Mouse (Mus musculus) heart, postnatal 0 days (tissue): Measurements from ENCODE around the gene Hes5. TPM values are rescaled to one million over a fixed set of nuclear protein-coding genes. Genes with fewer than 3 reads are reported as not detected.

ENCODE experiments used
- ATAC-seq: fragments of 200-750 bp; cut with Nextera tagmentation; 2 replicates; pipeline ENCODE4 v1.8.0; 2017; ENCODE audit warnings: low read depth, moderate number of reproducible peaks, moderate library complexity; ENCODE audit not compliant: insufficient read depth
- DNase-seq: peaks from one replicate; pipeline ENCODE4 v3.0.0-alpha.2; 2016; ENCODE audit warnings: low spot score
- H3K27ac ChIP-seq: fragments of 300-500 bp; sonication (generic); 2 replicates; pipeline ENCODE4 v1.5.1; 2014; ENCODE audit warnings: low read depth, mild to moderate bottlenecking
- H3K27me3 ChIP-seq: fragments of 300-500 bp; sonication (generic); 2 replicates; pipeline ENCODE4 v1.6.1; 2014; ENCODE audit warnings: low read length, mixed read lengths; ENCODE audit not compliant: control insufficient read depth, insufficient read depth
- H3K36me3 ChIP-seq: fragments of 300-500 bp; sonication (generic); replicated peaks from 2 replicates; pipeline ENCODE4 v1.6.1; 2014; ENCODE audit warnings: low read length, mixed read lengths; ENCODE audit not compliant: control insufficient read depth, insufficient read depth
- H3K4me1 ChIP-seq: fragments of 300-500 bp; sonication (generic); 2 replicates; pipeline ENCODE4 v1.6.1; 2014; ENCODE audit warnings: antibody characterized with exemption; ENCODE audit not compliant: control insufficient read depth, insufficient read depth
- H3K4me2 ChIP-seq: fragments of 300-500 bp; sonication (generic); 2 replicates; pipeline ENCODE4 v1.6.1; 2014; ENCODE audit warnings: low read depth, mild to moderate bottlenecking, low read length, moderate library complexity
- H3K4me3 ChIP-seq: fragments of 300-500 bp; sonication (generic); 2 replicates; pipeline ENCODE4 v1.5.1; 2014; ENCODE audit warnings: low read depth, low read length
- H3K9ac ChIP-seq: fragments of 300-500 bp; sonication (generic); replicated peaks from 2 replicates; pipeline ENCODE4 v1.6.1; 2014; ENCODE audit warnings: low read depth, low read length, mixed read lengths
- H3K9me3 ChIP-seq: fragments of 300-500 bp; sonication (generic); replicated peaks from 2 replicates; pipeline ENCODE4 v1.6.1; 2016; ENCODE audit warnings: low read length; ENCODE audit not compliant: control insufficient read depth
- CTCF ChIP-seq: IDR thresholded peaks from 2 replicates; pipeline ENCODE4 v1.5.1; 2016; ENCODE audit warnings: antibody characterized with exemption, control low read depth, low read depth
- EP300 ChIP-seq: IDR thresholded peaks from 2 replicates; pipeline ENCODE4 v1.6.1; 2016; ENCODE audit warnings: antibody characterized with exemption, low read depth
- WGBS: fragments of 180-500 bp; shearing (Covaris S2); extraction: QIAGEN DNeasy Blood & Tissue Kit; methylation state at CpG from one replicate; pipeline ENCODE4 v1.1.7; 2014; 5-methylcytosine and 5-hydroxymethylcytosine counted together
- polyA plus RNA-seq: library from polyadenylated mRNA; unstranded; fragments of >200 nt; fragmentation: Nextera tagmentation; extraction: Ambion mirVana; gene quantifications from 2 replicates; pipeline ENCODE4 v1.2.1, GENCODE M21; 2015
- total RNA-seq: library from RNA; depleted of rRNA; stranded (reverse); fragments of >200 nt; gene quantifications from 2 replicates; pipeline ENCODE4 v1.2.3, GENCODE M21; 2014; ENCODE audit warnings: low replicate concordance

The Hes5 gene
- total and polyA plus RNA-seq, 2 experiments from 2014 or later, result not detected

DNA sequence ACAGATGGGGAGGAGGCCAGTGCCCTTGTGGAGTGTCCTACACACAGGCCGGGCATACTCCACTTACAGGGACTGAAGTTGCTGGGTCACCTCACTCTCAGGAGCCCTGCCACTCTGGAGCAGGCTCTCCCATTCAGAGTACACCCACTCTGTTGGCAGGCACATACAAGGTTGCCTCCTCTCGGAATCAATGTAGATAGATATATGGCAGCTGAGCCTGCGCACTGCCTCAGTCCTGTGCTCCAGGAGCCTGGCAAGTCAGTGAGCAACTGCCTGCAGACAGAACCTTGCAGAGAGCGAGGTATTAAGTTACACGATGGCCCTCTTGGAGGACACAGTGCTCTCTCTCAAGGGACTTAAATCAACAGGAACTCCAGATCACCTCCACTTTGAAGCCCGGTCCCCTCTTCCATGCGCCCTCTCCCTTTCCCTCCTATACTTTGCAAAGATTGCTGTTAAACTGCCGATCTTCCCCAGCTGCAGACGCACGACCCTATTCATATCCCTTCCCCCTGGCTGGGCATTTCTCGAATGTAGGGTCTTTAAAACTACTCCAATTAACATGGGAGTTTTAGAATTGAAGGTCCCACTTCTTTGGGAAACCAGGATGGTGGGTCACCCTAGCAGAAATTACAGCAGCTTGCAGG, 2.6 kb downstream of the Hes5 start:
- ATAC-seq, result no peak
- Histone ChIP-seq H3K27ac (no peak overlapping the region), H3K36me3 (no peaks in the 10 kb centered on the region), H3K27me3 (peaks cover 47% of the 10 kb centered on the region), H3K4me3 (peak overlapping the region; percentile 85), H3K4me2 (peak overlapping the region; percentile 93), H3K9ac (no peak overlapping the region), H3K4me1 (peaks cover 23% of the 10 kb centered on the region), H3K9me3 (no peaks in the 10 kb centered on the region)
- TF ChIP-seq EP300 (no peak), CTCF (no peak)
- no peak for DNase-seq
- WGBS, result 52% methylated on average over 11 of the region's 11 CpGs

- DNase-seq (peak; percentile 93), ATAC-seq (peak; percentile 95)
- no peaks in the 10 kb centered on the region for H3K9me3 ChIP-seq
- TF ChIP-seq EP300 (peak; percentile 71; the same call in 1 of the 2 replicates), CTCF (no peak)
- peaks cover 40% of the 10 kb centered on the region for H3K27me3 ChIP-seq
- H3K4me3 ChIP-seq, result peak within 1 kb of the TSS; percentile 85
- WGBS, result under 1% methylated on average over 62 of the region's 66 CpGs
- H3K9ac ChIP-seq, result peak within 1 kb of the TSS; percentile 55
- H3K36me3 ChIP-seq, result peaks cover 2% of the 10 kb centered on the region; the same call in 1 of the 2 replicates
- peak within 1 kb of the TSS; percentile 93 for H3K4me2 ChIP-seq
- H3K4me1 ChIP-seq, result peaks cover 23% of the 10 kb centered on the region
- H3K27ac ChIP-seq, result peak within 1 kb of the TSS; percentile 81
These were observed 3.3 kb downstream of the Hes5 start, which contains the start of gene Pank4 for GRCm38 (mm10) chr4:154963901-154964580. Gene Pank4 (plus strand): TSS chr4:154964123.

DNA sequence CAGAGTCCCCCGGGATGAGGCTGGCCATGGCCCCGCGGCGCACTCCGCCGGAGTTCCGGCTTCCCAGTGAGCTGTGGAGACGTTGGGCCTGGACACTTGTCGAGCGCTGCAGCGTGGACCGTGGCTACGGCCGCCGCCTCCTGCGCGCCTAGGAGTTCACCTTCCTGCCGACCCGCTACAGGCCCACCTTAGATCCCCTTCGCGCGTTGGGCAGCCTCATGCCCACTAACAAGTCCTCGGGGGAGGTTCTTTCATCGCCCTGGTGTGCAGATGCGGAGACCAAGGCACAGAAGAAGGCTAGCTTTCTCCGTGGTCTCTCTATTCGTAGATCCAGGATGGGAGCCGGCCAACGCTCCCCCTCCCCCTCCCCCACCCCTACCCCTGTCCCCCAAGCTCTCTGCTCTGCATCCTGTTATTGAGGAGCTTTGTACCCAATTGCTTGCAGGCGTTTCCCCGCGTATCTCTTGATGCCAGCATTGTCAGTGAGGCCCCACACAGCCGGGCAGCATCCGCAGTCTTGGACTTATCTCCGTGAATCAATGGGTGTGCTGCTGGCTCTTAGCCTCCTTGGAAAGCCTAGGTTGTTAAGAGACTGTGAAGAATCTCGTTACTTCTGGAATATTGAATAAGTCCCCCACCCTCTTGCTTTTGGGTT, 4.0 kb downstream of the Hes5 start:
- peak overlapping the region; percentile 85 for H3K4me3 ChIP-seq
- TF ChIP-seq CTCF, result no peak
- TF ChIP-seq EP300, result no peak
- peaks cover 9% of the 10 kb centered on the region for H3K36me3 ChIP-seq
- H3K9ac ChIP-seq, result peak overlapping the region; percentile 55
- H3K4me1 ChIP-seq, result peaks cover 23% of the 10 kb centered on the region
- WGBS, result under 1% methylated on average over 35 of the region's 36 CpGs
- no peaks in the 10 kb centered on the region for H3K9me3 ChIP-seq
- no peak; the same call in 1 of the 2 replicates for ATAC-seq
- no peak for DNase-seq
- H3K4me2 ChIP-seq, result peak overlapping the region; percentile 93
- peaks cover 33% of the 10 kb centered on the region for H3K27me3 ChIP-seq
- peak overlapping the region; percentile 81 for H3K27ac ChIP-seq

- H3K4me3 ChIP-seq, result no peak overlapping the region
- H3K27ac ChIP-seq, result peak overlapping the region; percentile 62; the same call in 1 of the 2 replicates
- H3K9me3 ChIP-seq, result no peaks in the 10 kb centered on the region
- peak overlapping the region; percentile 93; the same call in 1 of the 2 replicates for H3K4me2 ChIP-seq
- peaks cover 21% of the 10 kb centered on the region for H3K27me3 ChIP-seq
- peak overlapping the region; percentile 18 for H3K9ac ChIP-seq
- no peak for DNase-seq
- no peak for ATAC-seq
- TF ChIP-seq EP300, result no peak
- TF ChIP-seq CTCF, result no peak
- H3K4me1 ChIP-seq, result peaks cover 21% of the 10 kb centered on the region
- H3K36me3 ChIP-seq, result peaks cover 21% of the 10 kb centered on the region
- WGBS, result 35% methylated on average over 3 of the region's 3 CpGs
These were observed 5.1 kb downstream of the Hes5 start for GRCm38 (mm10) chr4:154965856-154966255.

GRCm38 (mm10) chr4:154967173-154967572, 6.5 kb downstream of the Hes5 start:
- Histone ChIP-seq H3K4me2 (no peak overlapping the region), H3K27ac (no peak overlapping the region)
- ATAC-seq, result no peak

More at GRCm38 (mm10) chr4:154967173-154967572, 6.5 kb downstream of the Hes5 start:
- Histone ChIP-seq H3K4me3 (no peak overlapping the region), H3K27me3 (peaks cover 8% of the 10 kb centered on the region), H3K4me1 (peaks cover 17% of the 10 kb centered on the region), H3K36me3 (peaks cover 34% of the 10 kb centered on the region), H3K9ac (no peak overlapping the region), H3K9me3 (no peaks in the 10 kb centered on the region)
- 67% methylated on average over 5 of the region's 5 CpGs for WGBS
- DNase-seq, result no peak
- TF ChIP-seq CTCF, result peak; percentile 16; the same call in 1 of the 2 replicates
- no peak for TF ChIP-seq EP300
